Mouse (Mus musculus): ENCODE measurements around the gene Arl15. TPM values are rescaled to one million over a fixed set of nuclear protein-coding genes. Genes with fewer than 3 reads are reported as not detected.

Arl15 gene
- total RNA-seq, 2 experiments from 2014 or later = 4.6 to 6.2 TPM

DNA sequence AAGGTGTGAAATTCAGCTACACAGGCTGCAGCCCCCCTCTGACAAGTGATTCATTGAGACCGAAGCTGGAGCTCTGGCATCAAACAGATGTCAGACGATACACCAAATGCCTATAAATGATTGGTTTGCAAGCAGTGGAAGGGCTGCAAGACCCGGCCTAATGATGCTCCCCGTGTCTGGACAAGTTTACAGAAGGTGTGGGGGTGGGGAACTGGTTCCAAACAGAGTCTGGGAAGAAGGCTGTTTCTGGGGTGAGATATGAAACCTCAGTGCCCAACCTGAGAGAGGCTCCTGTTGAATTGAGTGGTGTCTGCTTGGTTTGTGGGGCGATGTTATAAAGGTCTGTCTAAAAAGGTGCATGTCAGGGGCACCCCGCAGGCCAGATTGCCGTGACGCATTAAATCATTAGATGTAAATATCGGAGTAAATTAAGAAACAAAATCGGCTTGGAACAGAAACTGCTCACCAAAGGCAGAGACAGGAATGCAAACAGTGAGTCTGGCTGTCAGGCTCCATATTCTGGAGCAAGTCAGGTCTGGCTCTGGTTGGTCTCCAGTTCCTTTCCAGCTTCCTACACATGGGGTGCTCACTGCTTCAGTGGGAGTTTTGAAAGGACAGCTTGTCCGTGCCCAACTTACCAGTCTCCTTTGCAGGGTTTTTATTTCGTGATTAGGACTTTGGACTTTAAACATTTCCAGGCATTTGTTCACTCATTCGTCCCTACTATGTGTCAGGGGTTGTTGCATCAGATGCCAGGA lies 365.5 kb downstream of the Arl15 start:
- H3K4me3 ChIP-seq = no peak overlapping the region
- no peak for DNase-seq
- no peak for TF ChIP-seq CTCF (IDR thresholded peaks at IDR 0.05)
- intact Hi-C loops (cut with DNase I) = no loop called here
- H3K27ac ChIP-seq = no peak overlapping the region

DNA sequence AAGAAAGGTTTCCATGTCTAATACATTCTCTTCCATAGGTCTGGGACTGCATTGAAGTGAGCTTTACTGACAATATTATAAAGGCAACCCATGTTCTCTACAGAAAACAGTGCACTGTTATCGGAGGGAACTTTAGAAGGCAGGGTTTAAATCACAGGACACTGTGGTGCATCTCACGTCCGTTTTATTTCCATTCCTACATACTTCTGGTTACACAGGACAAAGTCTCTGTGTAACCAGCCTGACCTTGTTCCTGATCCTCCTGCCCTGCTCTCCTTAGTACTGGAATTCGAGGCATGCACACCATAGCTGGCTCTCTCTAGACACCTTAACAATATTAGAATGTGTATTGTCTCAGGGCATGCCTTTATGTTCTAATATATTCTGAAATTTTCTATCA lies 368.4 kb downstream of the Arl15 start:
- Histone ChIP-seq H3K27ac (no peak overlapping the region), H3K4me3 (no peak overlapping the region)
- no peak for TF ChIP-seq CTCF (IDR thresholded peaks at IDR 0.05)
- intact Hi-C loops (cut with DNase I) = no loop called here
- no peak for DNase-seq

DNA sequence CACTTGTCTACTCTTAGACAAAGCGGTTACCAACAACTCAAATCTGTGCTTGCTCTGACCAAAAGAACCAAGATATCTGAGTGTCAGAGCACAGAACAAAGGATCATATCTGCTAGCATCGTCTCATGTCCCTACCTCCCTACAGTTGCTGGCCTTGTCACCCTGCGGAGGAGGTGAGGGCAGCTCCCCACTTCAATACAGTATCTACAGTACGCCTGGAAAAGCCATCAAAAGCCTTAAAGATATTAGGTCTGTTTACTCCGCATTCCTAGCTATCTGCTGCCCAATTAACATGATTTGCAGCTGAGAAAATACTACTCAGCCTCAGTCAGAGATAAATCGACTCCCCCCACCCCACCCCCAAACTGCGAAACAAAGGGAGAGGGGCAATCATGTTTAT lies 371.3 kb downstream of the Arl15 start:
- intact Hi-C loops (cut with DNase I) = no loop called here

DNA sequence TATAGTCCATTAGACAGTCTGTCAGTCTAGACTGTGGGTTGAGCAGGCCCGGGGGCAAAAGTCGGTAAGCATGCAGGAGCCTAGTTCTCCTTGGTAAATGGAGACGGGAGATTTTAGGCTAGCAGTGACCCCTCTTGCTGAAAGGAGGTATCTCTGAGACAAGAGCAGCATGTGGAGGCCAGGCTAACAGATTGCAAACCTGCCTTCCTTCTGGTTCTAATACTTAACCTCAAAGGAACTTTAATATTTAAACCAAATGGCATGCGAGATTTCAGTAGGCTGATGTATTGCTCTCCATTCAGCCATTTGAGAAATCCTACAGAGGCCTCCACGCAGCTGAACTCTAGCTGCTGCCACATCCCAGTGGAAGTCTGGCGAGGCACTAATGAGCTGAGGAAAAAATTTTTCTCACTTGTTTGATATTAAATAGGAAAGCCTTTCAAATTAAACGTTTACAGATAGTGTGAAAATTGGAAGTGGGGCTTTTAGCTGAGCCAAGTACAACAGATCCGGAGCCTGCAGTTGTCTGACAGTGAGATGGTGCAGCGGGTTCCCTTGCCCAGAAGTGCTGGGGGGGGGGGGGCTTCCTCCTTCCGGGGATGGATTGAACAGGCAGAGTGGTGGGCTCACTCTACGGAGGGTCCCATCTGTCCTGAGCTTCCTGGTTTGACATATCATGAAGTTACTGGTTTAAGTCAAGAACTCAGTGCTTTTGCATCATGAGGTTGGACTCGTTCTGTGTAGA lies 372.3 kb downstream of the Arl15 start:
- intact Hi-C loops (cut with DNase I) = no loop called here
- H3K27ac ChIP-seq = no peak overlapping the region
- peak; percentile 10; the same call in 1 of the 2 replicates for TF ChIP-seq CTCF (IDR thresholded peaks at IDR 0.05)
- DNase-seq = no peak
- no peak overlapping the region for H3K4me3 ChIP-seq

More for the DNA sequence above, 371.3 kb downstream of the Arl15 start:
- DNase-seq = no peak
- no peak for TF ChIP-seq CTCF (IDR thresholded peaks at IDR 0.05)
- no peak overlapping the region for H3K27ac ChIP-seq
- no peak overlapping the region for H3K4me3 ChIP-seq

DNA sequence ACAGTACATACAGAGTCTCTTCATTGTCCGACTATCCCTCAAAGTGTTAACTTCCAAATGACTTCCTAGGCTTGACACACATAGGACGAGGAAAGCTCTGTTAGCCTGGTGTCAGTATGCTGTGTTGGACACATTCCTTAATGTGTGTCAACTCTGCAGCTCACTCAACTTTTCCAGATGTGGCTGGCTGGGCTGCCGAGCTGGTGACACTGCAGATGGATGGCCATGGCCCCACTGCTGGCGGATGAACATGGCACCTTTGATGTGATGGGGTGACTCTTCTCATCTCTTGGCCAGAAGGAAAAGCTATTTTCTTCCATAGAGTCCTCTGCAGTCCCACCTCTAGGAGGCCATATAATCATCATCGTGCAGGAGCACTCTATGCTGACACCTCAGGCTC lies 375.8 kb downstream of the Arl15 start:
- no peak for TF ChIP-seq CTCF (IDR thresholded peaks at IDR 0.05)
- H3K27ac ChIP-seq = no peak overlapping the region
- DNase-seq = no peak
- no peak overlapping the region for H3K4me3 ChIP-seq
- intact Hi-C loops (cut with DNase I) = no loop called here

DNA sequence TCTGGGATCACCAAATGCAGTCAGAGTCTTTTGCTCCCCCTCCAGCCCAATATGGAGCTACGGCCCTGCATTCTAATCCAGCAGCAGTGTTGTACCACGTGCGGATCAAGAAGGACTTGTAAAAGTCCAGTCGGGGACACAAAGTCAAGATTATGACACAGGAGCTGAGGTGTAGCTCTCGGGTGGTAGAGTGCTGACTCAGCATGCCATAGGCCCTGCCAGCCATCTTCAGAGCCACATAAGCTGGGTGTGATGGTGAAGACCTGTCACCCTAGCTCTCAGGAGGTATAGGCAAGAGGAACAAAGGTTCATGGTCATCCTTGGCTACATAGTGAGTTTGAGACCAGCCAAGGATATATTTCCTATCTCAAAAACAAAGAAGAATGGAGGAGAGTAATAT lies 377.2 kb downstream of the Arl15 start:
- Histone ChIP-seq H3K27ac (no peak overlapping the region), H3K4me3 (no peak overlapping the region)
- no peak for TF ChIP-seq CTCF (IDR thresholded peaks at IDR 0.05)
- intact Hi-C loops (cut with DNase I) = no loop called here
- DNase-seq = no peak

- DNase-seq = no peak
- intact Hi-C loops (cut with DNase I) = no loop called here
- TF ChIP-seq CTCF (IDR thresholded peaks at IDR 0.05) = no peak
Observed at GRCm38 (mm10) chr13:114188107-114188506, 393.8 kb downstream of the Arl15 start.

GRCm38 (mm10) chr13:114188801-114189200 lies 394.5 kb downstream of the Arl15 start:
- DNase-seq = no peak
- H3K4me3 ChIP-seq = no peak overlapping the region
- TF ChIP-seq CTCF (IDR thresholded peaks at IDR 0.05) = no peak
- H3K27ac ChIP-seq = no peak overlapping the region
- intact Hi-C loops (cut with DNase I) = no loop called here

More at GRCm38 (mm10) chr13:114188107-114188506, 393.8 kb downstream of the Arl15 start:
- no peak overlapping the region for H3K27ac ChIP-seq
- H3K4me3 ChIP-seq = no peak overlapping the region

GRCm38 (mm10) chr13:114189441-114189840 lies 395.1 kb downstream of the Arl15 start:
- intact Hi-C loops (cut with DNase I) = no loop called here
- TF ChIP-seq CTCF (IDR thresholded peaks at IDR 0.05) = no peak
- Histone ChIP-seq H3K4me3 (no peak overlapping the region), H3K27ac (no peak overlapping the region)
- DNase-seq = no peak

DNA sequence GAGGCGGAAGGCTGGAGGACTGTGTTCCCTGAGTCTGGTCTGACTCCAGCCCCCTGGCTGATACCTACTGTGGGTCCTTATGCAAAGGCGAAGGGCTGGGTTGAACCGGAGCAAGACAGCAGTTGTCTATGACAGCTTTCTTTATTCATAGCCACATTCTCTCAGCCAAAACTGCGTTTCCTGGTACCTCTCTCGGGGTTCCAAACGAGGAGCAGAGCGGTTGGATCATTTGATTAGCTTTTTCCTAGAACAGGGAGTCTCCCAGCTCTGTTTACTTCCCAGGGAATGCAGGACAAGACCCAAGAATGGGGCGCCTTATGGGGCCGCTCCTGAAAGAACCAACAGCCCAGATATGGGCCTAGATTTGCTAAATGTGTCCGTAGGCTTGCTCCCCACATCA lies 396.6 kb downstream of the Arl15 start:
- no peak for TF ChIP-seq CTCF (IDR thresholded peaks at IDR 0.05)
- Histone ChIP-seq H3K4me3 (no peak overlapping the region), H3K27ac (0 out of 2 replicates have a peak overlapping the region, but pooled peaks have one; percentile 24)
- intact Hi-C loops (cut with DNase I) = no loop called here
- no peak for DNase-seq

- TF ChIP-seq CTCF (IDR thresholded peaks at IDR 0.05) = no peak
- no peak overlapping the region for H3K4me3 ChIP-seq
- DNase-seq = no peak
- intact Hi-C loops (cut with DNase I) = no loop called here
- no peak overlapping the region for H3K27ac ChIP-seq
Observed at GRCm38 (mm10) chr13:114198252-114198799, 404.0 kb downstream of the Arl15 start.

DNA sequence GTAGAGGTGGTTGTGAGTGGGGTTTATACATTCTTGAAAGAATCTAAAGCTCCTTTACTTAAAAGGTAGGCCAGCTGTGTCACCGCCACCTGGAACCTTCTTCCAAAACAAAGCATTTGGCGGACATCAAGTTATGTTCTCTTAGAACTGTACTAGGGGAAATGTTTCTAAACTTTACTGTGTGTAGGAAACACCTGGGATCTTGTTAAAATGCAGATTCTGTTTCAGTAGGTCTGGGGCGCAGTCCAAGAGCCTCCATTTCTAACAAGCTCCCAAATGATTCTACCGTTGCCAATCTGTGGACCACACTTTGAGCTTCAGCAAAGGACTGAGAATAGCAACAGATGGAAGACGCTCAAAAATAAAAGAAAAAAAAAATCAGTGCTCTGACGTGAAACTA lies 405.4 kb downstream of the Arl15 start:
- Histone ChIP-seq H3K4me3 (no peak overlapping the region), H3K27ac (no peak overlapping the region)
- DNase-seq = no peak
- TF ChIP-seq CTCF (IDR thresholded peaks at IDR 0.05) = no peak
- intact Hi-C loops (cut with DNase I) = no loop called here

DNA sequence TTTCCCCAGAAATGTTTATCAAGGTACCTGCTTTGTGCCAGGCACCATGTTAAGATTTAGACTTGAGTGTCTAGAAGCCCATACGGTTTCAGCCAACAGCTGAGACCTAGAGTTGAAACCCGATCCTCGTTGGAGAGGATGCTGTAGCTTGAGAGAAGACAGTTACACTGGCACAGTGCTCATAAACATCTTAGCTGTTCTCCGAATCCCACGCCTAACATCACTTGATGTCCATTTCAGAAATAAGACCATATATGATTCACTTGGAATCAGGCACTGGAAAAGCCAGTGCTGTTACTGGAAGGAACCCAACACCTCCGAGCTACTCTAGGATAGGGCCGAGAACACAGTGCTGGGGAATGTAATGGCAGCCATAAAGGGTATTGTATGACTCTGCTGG lies 406.2 kb downstream of the Arl15 start:
- H3K4me3 ChIP-seq = no peak overlapping the region
- intact Hi-C loops (cut with DNase I) = no loop called here
- DNase-seq = no peak
- no peak for TF ChIP-seq CTCF (IDR thresholded peaks at IDR 0.05)
- no peak overlapping the region for H3K27ac ChIP-seq
